Mouse (Mus musculus): ENCODE measurements around the gene Gm17509.

GRCm38 (mm10) chr13:117234486-117234885 lies 13.6 kb upstream of the Gm17509 start:
- TF ChIP-seq POLR2A (IDR thresholded peaks at IDR 0.05; ENCODE audit: borderline replicate concordance, control insufficient read depth, low read depth, low read length) (no peak), CTCF (IDR thresholded peaks at IDR 0.05; ENCODE audit: control insufficient read depth, insufficient read depth, low read length) (no peak)

Data from bone marrow, adult 2 months (tissue).